9 mouse cellular contexts compared by ENCODE assay signal in genomic region chr10:52703688-52704087, GRCm38 (mm10). TPM values are rescaled to one million over a fixed set of nuclear protein-coding genes. Genes with fewer than 3 reads are reported as not detected.
DNase-seq lines count a peak whose midpoint lies in the region; ATAC-seq lines count a peak whose summit lies in the region.
"Had no signal": no experiment of that assay in that cellular context is flagged by ENCODE, and none has a peak within 500 bp of the region (broad histone marks: within the 10 kb centered on the region; RNA-seq: fewer than 3 reads in every experiment).

No protein-coding gene starts in this region.

- DNase-seq in kidney, adult 11 months: no peak
- no peak for DNase-seq in forebrain, embryonic 10.5 days (ENCODE audit: extremely low spot score, low spot score)
- DNase-seq in spleen, adult 12 weeks (ENCODE audit: low spot score): no peak
- DNase-seq in ovary, postnatal 36 days (ENCODE audit: low spot score): no peak
- no peak for DNase-seq in cerebellum, postnatal 25 days

- no peak overlapping the region; the same call in 1 of the 2 replicates for H3K27ac ChIP-seq in kidney, embryonic 16.5 days (ENCODE audit: low read length)
- peak overlapping the region; percentile 91 for H3K27ac ChIP-seq in forebrain, embryonic 10.5 days
- peak overlapping the region; percentile 92; the same call in 1 of the 2 replicates for H3K27ac ChIP-seq in hindbrain, embryonic 12.5 days
- H3K27ac ChIP-seq in midbrain, embryonic 16.5 days (ENCODE audit: low read length): peak overlapping the region; percentile 88

- no peaks in the 10 kb centered on the region for H3K36me3 ChIP-seq in kidney, embryonic 16.5 days (ENCODE audit: insufficient read depth, low read length)
- H3K36me3 ChIP-seq in forebrain, embryonic 10.5 days (replicated peaks): no peaks in the 10 kb centered on the region; the same call in 1 of the 2 replicates
- H3K36me3 ChIP-seq in hindbrain, embryonic 12.5 days: no peaks in the 10 kb centered on the region
- no peaks in the 10 kb centered on the region for H3K36me3 ChIP-seq in midbrain, embryonic 16.5 days (ENCODE audit: control insufficient read depth, insufficient read depth, low read length)
- H3K36me3 ChIP-seq: G1E had no signal

- H3K4me1 ChIP-seq in kidney, embryonic 16.5 days (ENCODE audit: insufficient read depth, low read length): peaks cover 10% of the 10 kb centered on the region
- peaks cover 29% of the 10 kb centered on the region for H3K4me1 ChIP-seq in forebrain, embryonic 10.5 days
- H3K4me1 ChIP-seq in hindbrain, embryonic 12.5 days: peaks cover 21% of the 10 kb centered on the region
- H3K4me1 ChIP-seq in midbrain, embryonic 16.5 days (ENCODE audit: control insufficient read depth, insufficient read depth, low read length): peaks cover 21% of the 10 kb centered on the region

- no peak overlapping the region; the same call in 1 of the 2 replicates for H3K4me3 ChIP-seq in kidney, embryonic 16.5 days (ENCODE audit: low read length)
- H3K4me3 ChIP-seq in forebrain, embryonic 10.5 days: peak overlapping the region; percentile 56
- H3K4me3 ChIP-seq in hindbrain, embryonic 12.5 days: no peak overlapping the region
- H3K4me3 ChIP-seq in midbrain, embryonic 16.5 days (ENCODE audit: low read depth, low read length): peak overlapping the region; percentile 51; the same call in 1 of the 2 replicates

- ATAC-seq in kidney, embryonic 16.5 days (ENCODE audit: low FRiP score, low TSS enrichment): no peak
- no peak for ATAC-seq in hindbrain, embryonic 12.5 days (ENCODE audit: low FRiP score)
- ATAC-seq in midbrain, embryonic 16.5 days: peak; percentile 12; the same call in 1 of the 2 replicates

- no peaks in the 10 kb centered on the region for H3K27me3 ChIP-seq in kidney, embryonic 16.5 days (ENCODE audit: insufficient read depth, low read length)
- no peaks in the 10 kb centered on the region for H3K27me3 ChIP-seq in forebrain, embryonic 10.5 days (ENCODE audit: poor library complexity, severe bottlenecking)
- H3K27me3 ChIP-seq in hindbrain, embryonic 12.5 days: no peaks in the 10 kb centered on the region
- H3K27me3 ChIP-seq in midbrain, embryonic 16.5 days (ENCODE audit: control insufficient read depth, insufficient read depth, low read depth, low read length): no peaks in the 10 kb centered on the region

- peak overlapping the region; percentile 88 for H3K4me2 ChIP-seq in kidney, embryonic 16.5 days (replicated peaks; ENCODE audit: low read depth, low read length)
- peak overlapping the region; percentile 72 for H3K4me2 ChIP-seq in hindbrain, embryonic 12.5 days (replicated peaks)
- peak overlapping the region; percentile 78 for H3K4me2 ChIP-seq in midbrain, embryonic 16.5 days (ENCODE audit: low read length)

- H3K9ac ChIP-seq in kidney, embryonic 16.5 days (replicated peaks; ENCODE audit: low read length): no peak overlapping the region
- H3K9ac ChIP-seq in hindbrain, embryonic 12.5 days: no peak overlapping the region
- H3K9ac ChIP-seq in midbrain, embryonic 16.5 days (ENCODE audit: low read depth, low read length): peak overlapping the region; percentile 76; the same call in 1 of the 2 replicates

- no peaks in the 10 kb centered on the region for H3K9me3 ChIP-seq in kidney, embryonic 16.5 days (ENCODE audit: low read length)
- H3K9me3 ChIP-seq in forebrain, embryonic 10.5 days: peaks cover 3% of the 10 kb centered on the region; the same call in 1 of the 2 replicates
- H3K9me3 ChIP-seq in hindbrain, embryonic 12.5 days (replicated peaks): no peaks in the 10 kb centered on the region
- no peaks in the 10 kb centered on the region for H3K9me3 ChIP-seq in midbrain, embryonic 16.5 days (replicated peaks; ENCODE audit: control insufficient read depth, low read length, poor library complexity, severe bottlenecking)

RNA-seq across cellular contexts. Expression of gene Slc35f1, which starts 13.4 kb away (rescaled TPM):
- 3.9 and 4.2 TPM in 2 replicates for polyA plus RNA-seq in kidney, embryonic 16.5 days (2015; fragmentation: Nextera tagmentation; extraction: Ambion mirVana)
- polyA plus RNA-seq in forebrain, embryonic 10.5 days (2016; fragmentation: Nextera tagmentation; extraction: Ambion mirVana): 9.9 and 11.6 TPM in 2 replicates
- 22.1 and 23.2 TPM in 2 replicates for polyA plus RNA-seq in hindbrain, embryonic 12.5 days (2016; fragmentation: Nextera tagmentation; extraction: Ambion mirVana)
- 45.3 and 49.6 TPM in 2 replicates for polyA plus RNA-seq in midbrain, embryonic 16.5 days (2015; fragmentation: Nextera tagmentation; extraction: Ambion mirVana)
- polyA plus RNA-seq: G1E had no signal

Comparison
In these comparisons a context has a peak if more than half of its experiments do, and no peak if none do; other contexts are left out.
1. H3K4me3 ChIP-seq: peak in forebrain, embryonic 10.5 days (single experiment) and midbrain, embryonic 16.5 days (single experiment); none in kidney, embryonic 16.5 days (single experiment) and hindbrain, embryonic 12.5 days (single experiment).
2. Peak in every context shown above with its lines, with median percentiles within 50 percentile points of each other: H3K4me2 ChIP-seq.